Mouse (Mus musculus) adipose tissue, adult 10 weeks (tissue): ENCODE results near the gene AL731706.2. TPM values are rescaled to one million over a fixed set of nuclear protein-coding genes. Genes with fewer than 3 reads are reported as not detected.

ENCODE experiments used
- polyA plus RNA-seq: library from polyadenylated mRNA; stranded (reverse); fragments of 350-450 nt; fragmentation: Illumina TruSeq; extraction: RNeasy Lipid Tissue Mini Kit (QIAGEN cat#74804); gene quantifications from one replicate; pipeline ENCODE4 v1.2.3, GENCODE M21; 2014; ENCODE audit warnings: low read depth, low replicate concordance

The AL731706.2 gene
- 33.0 TPM for polyA plus RNA-seq

DNA sequence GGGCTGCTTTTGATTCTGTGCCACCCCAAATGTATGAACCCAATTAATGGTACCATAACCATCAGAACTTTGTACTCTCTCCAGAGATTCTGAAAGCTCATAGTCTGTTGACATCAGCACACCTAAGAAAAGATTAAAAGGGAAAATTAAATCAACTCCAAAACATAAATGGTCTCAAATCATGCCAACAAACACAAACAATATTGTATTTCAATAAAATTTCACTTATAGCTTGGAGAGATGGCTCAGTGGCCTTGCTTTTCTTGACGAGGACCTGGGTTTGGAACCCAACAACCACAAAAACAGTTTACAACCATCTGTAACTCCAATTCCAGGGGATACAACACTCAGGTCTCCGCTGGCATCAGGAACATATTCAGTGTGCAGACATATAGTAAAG is at the start of gene AL731706.2:
AL731706.2 (minus strand) TSS at position 101 of the 400 bp plus-strand sequence.

DNA sequence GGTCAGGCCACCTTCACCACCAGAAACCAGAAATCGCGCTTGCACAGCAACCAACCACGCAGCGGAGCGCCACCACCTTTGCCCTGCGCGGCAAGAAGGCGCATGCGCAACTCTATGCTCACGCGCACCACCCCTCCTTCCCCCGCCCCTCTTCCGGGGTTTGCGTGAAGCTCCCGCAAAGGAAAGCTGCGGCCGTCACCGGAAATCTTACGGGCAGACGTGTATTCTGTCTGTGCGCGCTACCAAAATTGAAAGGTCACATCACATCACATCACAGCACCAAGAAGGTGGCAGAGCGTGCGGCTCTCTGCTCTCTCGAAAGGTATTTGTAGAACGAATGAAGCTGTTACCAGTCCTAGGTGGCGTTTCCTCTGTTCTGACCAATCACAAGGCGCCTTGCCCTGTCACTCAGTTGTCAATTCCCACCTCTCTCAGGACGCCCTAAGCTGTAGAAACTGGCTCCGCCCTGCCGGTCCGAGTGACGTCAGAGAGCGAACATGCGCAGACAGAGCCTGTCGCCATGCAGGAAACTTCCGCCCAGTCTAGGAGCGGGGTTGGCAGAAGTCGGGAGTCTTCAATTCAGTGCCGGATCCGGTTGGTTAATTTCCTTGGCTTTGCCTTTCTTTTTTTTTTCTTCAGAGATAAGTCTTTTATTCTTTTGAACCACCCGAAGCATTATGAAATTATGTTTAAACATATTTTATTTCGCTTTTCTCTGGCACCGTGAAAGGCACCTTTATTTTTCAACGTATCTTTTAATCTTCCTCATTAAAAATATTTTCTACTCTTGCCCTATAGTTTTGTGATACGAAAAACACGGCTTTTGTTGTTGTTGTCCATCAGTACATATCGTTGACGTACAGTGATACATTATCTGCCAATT is 5.8 kb upstream of the AL731706.2 start, which contains the start of the genes Slx4ip, AL731706.1 and Mkks:
Slx4ip (plus strand) TSS at position 151 of the 883 bp plus-strand sequence.
AL731706.1 (minus strand) TSS at position 322 of the 883 bp plus-strand sequence.
Mkks (minus strand) TSS at position 322 of the 883 bp plus-strand sequence.

Other genes starting within 250 kb of the AL731706.2 start
- not detected for gene Snap25, start 172.2 kb downstream of the AL731706.2 start, polyA plus RNA-seq
- 7.4 TPM for gene Slx4ip, start 5.5 kb upstream of the AL731706.2 start, polyA plus RNA-seq
- 20.5 TPM for gene AL731706.1, start 5.7 kb upstream of the AL731706.2 start, polyA plus RNA-seq
- 5.7 TPM for gene Mkks, start 5.7 kb upstream of the AL731706.2 start, polyA plus RNA-seq
- 12.8 TPM for gene Jag1, start 231.0 kb upstream of the AL731706.2 start, polyA plus RNA-seq